Mouse (Mus musculus): ENCODE data around the gene Taz.

Taz gene

DNA sequence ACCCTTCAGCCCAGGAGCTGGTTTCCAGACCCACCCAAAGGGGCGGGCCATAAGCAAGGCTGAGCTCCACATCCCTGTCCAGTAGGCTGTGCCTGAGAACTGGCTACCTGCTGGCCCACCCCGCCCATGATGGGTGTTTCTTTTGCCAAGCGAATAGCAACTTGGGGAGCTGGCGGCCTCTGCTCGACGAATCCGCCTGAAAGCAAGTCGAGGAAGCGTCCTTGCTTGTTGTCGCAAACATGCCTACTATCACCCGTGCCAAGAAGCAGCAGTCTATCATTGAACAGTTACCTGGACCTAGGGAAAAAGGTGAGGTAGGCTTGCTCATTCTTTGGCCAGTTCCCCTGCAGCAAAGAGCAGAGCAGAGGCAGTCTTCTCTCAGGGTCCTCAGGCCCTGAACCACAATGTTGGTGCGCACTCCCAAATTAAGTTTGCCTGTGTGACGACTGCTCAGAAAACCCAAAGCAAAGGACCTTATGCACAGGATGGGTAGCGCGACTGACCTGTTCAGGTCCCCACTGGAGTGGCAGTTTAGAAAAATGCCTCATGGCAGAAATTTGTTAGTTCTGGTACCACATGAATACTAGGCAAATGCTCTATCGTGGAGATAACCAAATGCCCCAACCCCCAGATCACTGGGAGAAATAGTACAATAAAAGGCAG lies at the start of gene Taz, which contains the start of gene Dnase1l1:
Gene Taz (plus strand): TSS at position 181 of the 663 bp plus-strand sequence.
Gene Dnase1l1 (minus strand): TSS at position 606 of the 663 bp plus-strand sequence.
- peak; percentile 61 to 67 for DNase-seq

DNA sequence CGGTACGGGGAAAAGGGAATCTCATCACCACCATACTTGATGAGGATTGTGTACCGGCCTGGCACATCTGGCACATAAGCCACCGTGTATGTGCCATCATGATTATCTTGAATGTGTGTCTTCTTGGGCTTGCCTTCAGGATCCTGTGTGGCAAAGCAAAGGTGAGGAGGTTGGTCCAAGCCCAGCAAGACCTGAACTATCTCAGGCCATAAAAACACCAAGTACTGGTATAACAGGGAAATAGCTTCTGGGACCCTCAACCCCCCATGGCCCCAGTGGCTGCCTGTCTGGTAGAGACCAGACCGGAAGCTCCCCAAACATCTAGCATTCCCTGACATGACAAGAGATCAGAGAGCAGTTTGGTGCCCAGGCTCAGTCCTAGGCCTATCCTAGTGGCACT lies 48.5 kb upstream of the Taz start:
- DNase-seq = no peak

DNA sequence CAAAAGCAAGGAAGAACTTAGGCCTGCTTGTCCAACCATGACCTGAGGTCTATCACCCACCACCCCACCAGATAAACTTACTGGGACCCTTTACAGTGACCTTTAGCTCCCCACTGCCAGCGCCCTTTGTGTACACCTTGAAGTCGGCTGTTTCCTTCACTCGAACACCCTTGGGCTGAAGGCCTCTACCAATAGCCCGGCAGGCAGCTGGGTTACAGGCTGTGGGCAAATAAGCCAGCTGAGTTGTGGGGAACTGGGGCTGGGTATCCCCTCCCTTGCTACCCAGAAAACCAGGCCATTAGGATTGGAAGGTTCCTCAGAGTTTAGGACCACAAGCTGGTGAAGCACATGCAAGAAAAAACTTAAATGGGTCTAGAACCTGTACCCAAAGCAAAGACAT lies 41.4 kb upstream of the Taz start:
- no peak for DNase-seq

DNA sequence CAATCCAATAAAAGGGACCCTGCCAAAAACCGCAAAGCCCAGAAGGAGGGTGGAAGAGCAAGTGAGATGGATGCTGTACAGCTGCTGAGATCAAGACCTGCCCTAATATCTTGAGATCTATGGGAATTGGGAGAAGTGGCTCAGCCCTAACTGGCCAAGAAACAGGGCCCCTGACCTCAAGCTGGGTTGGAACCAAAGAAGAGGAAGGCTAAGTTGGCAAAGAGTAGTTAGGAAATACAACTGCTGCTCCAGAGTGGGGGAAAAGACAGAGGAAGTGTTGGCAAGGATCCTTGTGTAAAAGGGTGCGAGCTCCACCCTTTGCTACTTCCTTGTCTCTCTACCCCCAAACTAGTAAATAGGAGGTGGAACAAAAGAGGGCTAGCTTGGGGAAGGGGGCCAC lies 38.3 kb upstream of the Taz start:
- no peak for DNase-seq

DNA sequence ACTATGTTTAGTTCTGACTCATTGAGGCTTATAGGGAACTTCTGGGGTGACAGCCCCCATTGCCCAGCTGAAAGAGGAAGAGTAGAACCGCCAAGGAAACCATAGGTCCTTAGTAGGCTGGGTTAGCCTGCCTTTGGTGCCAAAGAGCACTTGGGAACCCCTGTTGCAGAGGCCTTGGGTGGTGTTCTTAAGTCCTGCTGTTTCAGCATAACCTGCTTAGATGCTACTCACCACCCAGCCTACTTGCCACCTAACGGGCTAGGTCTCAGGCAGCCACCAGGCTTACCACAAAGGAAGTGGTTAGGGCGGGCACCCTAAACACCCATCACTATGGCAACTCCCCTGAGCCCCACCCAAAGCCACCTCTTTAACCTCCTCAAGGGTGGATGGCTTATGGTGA lies 37.9 kb upstream of the Taz start:
- DNase-seq = no peak

DNA sequence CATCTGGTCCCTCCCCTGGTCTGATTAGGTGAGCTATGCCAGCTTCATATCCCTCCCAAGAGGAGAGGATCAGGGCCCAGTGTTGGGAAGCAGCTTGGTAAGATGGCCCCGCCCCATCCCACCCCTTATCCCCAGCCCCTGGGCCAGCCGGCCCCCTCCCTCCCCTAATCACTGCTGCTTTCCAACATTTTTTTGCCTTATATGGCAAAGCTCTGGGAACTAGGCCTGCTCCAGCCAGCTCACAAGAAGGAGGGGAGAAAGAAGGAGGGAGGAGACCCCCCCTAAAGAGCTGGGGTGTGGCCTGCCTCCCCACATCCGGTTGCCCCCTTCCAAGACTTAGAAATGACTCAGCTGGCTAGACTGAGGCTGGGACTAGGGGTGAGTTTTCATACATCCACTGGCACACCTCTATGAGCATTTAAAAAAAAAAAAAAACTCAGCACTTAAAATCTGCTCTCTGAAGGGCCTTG lies 37.1 kb upstream of the Taz start:
- DNase-seq = no peak

DNA sequence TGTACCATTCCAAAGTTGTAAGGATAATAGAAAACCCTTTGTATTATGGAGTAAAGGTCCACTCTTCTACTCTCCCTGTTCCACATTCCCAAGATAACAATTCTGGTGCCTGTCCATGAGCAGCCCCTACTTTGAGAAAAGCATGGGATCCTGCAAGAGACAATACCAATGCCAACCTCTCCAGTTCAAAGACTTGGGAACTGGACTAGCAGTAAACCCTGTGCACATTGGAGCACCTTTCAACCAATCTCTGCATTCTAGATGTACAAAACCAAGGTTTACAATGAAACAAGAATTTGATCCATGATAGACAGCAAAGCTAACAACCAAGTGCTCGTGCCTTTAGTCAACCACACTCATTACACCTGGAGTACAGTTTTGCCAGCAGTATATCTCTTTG lies 36.6 kb upstream of the Taz start:
- no peak for DNase-seq

DNA sequence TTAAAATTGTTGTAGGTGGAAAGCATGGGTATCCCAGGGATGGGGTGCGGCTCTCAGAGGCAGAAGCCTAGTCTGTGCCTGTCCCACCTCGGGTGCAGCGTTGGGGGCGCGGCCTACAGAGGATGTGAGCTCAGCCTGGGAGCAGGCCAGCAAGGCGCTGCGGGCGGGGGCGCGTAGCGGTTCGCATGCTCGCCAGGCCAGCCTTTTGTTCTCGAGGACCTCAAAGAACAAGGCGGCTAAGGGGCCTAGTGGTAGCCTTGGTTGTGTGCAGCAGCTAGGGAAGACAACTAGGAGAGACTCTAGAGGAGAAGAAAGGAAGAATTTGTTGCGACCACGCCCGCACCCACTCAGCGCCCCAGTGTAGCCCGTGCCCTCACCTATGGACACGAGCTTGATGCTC lies 36.0 kb upstream of the Taz start:
- DNase-seq = peak; percentile 71 to 79

DNA sequence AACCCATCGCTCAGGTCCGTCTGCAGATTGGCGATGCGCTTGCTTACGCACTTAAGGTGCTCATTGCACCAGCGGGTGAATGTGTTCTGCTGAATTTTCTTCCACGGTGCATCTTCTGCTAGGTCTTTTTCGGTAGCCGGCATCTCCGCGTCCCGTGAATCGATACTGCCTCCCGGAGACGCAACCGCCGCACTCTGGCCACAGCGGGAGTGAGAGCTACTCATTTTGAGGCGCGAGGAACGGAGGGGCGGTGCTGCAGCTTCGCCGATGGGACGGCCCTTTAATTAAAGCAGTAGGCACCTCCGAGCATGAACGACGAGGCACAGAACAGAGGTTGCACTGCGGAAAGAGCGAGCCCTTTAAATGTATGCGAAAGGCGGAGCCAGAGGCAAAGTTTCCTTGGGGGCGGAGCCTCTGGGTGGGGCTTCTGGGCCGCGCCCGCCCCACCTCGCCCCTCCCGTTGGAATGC lies 35.5 kb upstream of the Taz start:
- DNase-seq = peak; percentile 79 to 81

DNA sequence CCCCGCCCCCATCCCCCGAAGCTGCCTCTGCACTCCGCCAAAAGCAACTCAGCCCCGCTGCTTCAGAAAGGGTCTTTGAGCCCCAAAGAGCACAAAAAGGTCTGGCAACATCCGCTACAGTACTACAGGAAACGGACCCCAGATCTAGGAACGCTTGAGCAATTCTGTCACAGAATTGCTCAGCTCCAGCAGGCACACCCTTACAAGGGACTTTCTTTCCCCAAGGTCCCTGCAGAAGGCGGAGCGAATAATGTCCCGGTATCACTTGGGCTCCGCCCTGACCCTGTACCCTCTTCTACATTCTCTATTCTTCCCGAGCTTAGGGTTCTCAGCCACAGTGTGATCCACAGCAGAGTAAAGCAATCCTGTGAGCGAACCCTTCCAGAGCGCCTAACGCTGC lies 35.0 kb upstream of the Taz start:
- DNase-seq = no peak

DNA sequence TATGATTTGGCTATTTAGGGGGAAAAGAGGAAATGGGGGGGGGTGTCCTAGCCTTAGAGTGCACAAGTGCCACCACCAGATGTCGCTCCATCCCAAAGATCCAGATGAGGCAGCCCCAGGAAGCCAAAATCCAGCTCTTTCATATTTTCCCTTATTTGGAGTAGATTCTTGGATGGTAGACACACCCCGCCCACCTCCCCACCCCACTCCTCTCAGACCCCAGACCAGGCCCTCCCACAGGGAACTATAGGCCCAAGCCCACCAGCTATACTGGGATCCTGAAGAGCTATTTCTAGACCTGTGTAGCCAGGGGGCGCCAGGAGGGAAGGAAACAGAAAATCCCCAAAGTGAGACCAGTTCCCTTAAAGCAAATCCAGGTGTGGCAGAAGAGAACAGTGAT lies 33.1 kb upstream of the Taz start:
- peak; percentile 57 to 65 for DNase-seq

DNA sequence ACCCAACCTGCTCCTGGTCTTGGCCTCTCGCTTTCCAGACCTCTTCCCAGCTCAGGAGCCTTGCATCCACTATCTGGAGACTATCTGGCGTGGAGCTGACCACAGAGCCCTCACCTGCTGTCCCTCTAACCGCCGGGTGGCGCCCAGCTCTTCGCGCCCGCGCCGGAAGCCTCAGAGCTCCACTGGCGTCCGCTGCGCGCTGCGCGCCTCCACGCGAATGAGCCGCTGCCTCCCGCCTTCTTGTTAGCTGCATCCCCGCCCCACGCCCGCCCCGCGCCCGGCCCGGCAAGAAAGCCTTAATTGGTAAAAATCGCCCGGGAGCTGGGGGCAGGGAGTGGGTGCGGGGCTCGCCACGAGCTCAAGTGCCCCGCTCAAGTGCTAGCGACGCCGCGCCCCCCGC lies 32.1 kb upstream of the Taz start, which contains the start of gene Flna:
Gene Flna (minus strand): TSS at position 206 of the 400 bp plus-strand sequence.
- DNase-seq = peak; percentile 72 to 80

DNA sequence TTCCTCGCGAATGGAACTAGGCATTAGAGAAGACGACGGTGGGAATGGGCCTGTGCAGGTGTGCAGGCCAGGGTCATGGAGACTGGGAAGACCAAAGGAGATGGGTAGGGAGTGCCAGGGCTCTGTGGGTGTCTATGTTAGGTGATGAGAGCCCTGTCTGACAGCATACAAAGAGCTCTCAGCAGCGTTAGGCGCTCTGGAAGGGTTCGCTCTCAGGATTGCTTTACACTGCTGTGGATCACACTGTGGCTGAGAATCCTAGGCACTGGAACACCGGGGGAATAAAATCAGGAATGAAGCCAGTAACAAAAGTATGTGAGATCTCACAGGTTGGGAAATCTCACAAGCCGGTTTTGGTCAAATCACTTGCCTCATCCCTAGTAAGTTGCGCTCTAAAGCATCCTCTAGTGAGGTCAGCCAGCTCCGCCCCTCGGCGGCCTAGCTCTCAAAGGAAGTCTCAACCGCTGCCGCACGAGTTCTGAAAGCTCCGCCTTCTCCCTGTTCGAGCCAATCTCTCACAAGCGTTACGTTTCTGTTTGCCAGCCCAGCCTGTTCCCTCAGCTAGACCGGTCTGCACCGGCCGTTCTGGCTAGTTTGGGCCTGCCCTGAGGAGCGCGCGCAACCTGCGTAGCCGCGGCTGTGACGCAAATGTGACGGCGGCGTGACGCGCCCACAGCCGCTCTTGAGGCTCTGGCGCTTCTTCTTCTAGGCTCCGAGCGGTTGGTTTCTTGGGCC lies 27.4 kb upstream of the Taz start, which contains the start of gene Emd:
Gene Emd (plus strand): TSS at position 535 of the 735 bp plus-strand sequence.
- peak; percentile 83 to 86 for DNase-seq

DNA sequence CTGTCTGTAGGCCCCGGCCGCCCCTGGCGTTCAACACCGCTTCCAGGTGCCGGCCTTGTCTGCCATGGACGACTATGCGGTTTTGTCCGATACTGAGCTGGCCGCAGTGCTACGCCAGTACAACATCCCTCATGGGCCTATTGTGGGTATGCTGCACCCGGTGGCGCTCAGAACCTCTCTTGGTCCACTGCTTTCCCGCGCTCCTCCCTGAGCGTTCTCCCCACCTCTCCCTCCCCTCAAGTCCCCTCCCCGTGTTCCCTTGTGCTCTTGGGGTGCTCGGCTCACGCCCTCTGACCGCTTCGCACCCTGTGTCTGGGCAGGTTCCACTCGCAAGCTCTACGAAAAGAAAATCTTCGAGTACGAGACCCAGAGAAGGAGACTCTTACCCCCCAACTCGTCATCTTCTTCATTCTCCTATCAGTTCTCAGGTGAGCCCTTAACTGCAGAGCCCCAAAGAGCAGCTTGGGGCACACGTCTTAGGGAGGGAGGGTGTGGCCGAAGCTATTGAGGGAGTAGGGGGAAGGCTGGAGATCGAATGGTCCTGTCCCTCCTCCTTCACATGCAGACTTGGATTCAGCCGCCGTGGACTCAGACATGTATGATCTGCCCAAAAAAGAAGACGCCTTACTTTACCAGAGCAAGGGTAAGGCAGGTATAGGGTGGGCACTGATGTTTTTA lies 26.7 kb upstream of the Taz start:
- no peak for DNase-seq

DNA sequence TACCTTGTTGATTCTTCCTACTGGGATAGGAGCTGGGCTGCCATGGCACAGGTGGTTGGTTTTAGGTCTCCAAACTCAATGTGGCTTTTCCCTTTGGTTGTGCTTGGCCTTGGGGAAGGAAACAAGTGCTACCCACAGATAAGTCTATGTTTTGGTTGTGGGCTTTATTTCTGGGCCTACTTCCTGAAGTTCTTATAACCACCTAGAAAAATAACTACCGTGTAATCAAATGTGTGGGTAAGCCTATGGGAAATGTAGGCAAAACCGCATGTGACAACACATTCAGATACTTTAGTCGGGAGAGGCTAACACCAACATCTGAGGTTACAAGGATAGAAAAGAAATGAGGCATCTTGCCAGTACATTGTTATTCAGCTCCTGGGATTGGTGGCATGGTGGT lies 24.0 kb upstream of the Taz start:
- no peak for DNase-seq

DNA sequence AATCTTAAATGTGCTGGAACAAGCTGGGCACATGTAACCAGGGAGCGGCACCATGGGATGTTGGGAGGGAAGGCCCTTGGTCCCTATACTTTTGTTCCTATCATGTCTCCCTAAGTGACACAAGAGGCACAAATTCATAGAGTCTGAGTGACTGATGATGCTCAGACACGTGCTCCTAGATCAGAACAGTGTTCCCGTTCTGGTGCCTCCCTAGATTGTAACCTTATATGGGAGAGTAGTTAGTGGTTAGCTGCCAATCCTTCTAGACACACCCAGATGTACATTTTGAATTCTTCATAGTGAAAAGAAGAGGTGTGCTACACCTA lies 12.0 kb upstream of the Taz start:
- DNase-seq = no peak

DNA sequence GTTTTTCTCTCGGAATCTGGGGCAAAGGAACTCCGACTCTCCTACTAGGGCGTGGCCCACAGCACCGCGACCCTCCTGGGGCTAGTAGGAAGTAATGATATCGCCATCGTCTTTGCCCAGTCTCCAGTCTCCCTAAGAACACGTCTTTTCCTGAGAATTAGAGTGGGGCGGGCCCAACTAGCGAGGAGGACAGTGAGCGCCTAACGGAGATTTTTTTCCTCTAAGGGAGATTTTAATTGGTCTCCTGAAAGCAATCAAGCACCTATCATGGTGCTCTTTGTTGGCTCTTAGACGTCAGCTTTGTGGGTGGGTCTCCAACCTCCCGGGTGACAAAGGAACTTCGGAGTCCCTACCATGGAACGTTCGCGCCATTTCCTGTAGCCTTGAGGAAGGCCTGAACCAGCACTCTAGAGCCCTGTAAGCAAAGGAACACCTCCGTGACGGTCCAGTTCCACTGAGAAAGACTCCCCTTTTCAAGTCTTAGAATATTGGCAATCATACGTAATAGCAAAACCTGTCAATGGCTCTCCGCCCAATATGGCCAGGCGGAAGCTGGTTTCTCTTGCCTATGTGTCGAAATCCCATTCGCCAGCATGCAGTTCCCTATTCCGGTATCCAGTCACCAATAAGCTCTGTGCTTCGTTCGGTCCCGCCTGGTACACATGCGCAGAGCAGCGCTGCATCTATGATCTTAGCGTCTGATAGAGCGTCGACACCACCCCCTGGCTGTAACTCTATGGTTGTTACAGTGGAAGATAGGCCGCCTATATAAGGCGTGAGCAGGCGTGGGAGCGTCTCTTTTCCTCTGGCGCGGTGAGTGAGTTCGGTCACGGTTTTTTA lies 11.4 kb upstream of the Taz start, which contains the start of gene Rpl10:
Gene Rpl10 (plus strand): TSS at position 751 of the 840 bp plus-strand sequence.
- peak; percentile 86 for DNase-seq

DNA sequence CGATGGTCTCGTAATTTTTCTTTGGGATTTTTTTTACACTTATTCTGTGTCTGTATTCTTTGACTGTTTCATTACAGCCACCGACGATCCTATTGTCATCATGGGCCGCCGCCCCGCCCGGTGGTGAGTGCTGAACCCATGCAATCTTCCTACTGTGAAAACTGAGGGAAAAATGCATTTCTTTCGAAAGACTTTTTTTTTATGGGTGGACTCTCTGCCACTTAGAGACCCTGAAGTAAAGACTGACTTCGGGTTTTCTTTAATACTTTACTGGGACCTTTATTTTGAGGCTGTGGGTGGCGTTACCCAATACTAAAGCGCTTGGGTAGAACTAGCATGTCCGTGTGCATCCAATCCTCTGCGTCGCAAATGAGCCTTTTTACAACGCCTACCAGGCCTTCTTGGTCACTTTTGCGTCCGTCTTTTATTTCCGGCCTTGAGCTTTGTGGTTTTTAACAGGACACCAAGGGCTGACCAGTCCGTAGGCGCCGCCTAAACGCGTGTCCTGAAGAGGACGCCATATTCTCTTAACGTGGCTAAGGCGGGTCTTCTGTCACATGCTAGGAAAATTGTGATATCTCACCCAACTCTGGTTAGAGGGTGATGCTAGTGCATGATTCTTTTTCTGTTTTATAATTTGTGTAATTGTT lies 10.7 kb upstream of the Taz start:
- DNase-seq = peak in 1 of 2 experiments; percentile 27

DNA sequence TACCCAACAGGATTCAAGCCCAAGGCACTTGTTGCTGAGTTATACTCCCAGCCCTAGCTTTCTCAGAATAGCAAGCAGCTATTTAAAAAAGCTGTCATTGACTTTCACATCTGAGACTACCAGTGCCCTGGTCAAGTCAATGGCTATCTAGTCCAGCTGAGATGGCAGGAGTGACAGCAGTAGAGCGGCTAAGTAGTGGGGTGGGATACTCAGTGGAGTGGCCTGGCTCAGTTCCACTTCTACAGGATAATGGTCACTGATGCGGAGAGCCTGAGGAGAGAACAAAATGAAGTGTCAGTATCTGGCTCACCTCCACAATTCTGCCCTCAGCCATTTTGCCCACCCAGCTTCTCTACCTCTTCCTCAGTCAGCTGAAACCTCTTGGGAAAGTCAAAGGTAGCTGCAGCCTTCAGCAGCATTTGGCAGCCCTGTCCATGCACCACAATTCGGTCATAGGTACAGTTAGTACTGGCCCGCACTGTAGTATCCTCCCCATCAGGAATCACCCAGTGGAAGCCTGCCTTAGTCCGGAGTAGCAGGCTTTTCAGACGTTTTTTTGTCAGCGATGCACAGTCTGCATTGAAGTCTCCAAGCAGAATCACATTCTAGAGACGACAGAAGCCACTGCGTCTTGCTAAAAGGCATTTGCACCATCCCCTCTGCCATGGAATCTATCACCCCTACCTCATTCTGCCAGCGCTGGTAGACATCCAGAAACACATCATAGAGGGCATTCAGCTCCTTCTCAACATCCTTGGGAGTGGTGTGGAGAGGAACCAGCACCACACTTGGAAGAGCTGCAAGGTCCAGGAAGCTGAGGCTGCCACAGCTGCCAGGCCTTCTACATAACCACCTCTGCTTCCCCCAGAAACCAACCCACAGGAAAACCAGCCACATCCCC lies 8.0 kb upstream of the Taz start:
- no peak for DNase-seq

DNA sequence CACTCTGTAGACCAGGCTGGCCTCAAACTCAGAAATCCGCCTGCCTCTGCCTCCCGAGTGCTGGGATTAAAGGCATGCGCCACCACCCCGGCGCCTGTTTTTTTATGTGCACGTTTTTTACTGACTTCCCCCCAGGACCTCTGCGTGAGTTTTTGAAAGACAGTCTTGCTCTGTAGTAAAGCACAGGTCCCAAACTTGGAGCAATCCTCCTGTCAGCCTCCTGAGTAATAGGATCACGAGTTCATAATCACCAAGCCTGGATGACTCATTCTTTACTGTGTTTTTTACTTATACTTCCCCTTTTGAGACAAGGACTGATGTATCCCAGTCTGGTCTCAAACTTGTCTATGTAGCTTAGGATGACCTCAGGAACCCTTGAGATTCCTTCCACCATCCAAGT lies 3.8 kb upstream of the Taz start:
- DNase-seq = no peak

Measured in cerebellum, postnatal 36 days (tissue).